Mouse (Mus musculus) splenic B cell, adult 2 months (primary cell): ENCODE data around the gene Dhx32.

ENCODE experiments used
- DNase-seq: peaks from one replicate; pipeline ENCODE4 v3.0.0-alpha.2; 2011; ENCODE audit warnings: low read depth, low spot score
- H3K27me3 ChIP-seq: 2 replicates; pipeline ENCODE4 v1.6.1; 2012; ENCODE audit warnings: mild to moderate bottlenecking, low read length, moderate library complexity, mixed read lengths; ENCODE audit not compliant: control insufficient read depth, poor library complexity, insufficient read depth, severe bottlenecking
- H3K36me3 ChIP-seq: 2 replicates; pipeline ENCODE4 v1.6.1; 2012; ENCODE audit warnings: mild to moderate bottlenecking, low read length, moderate library complexity, mixed read lengths; ENCODE audit not compliant: control insufficient read depth, poor library complexity, insufficient read depth, severe bottlenecking

Gene Dhx32

DNA sequence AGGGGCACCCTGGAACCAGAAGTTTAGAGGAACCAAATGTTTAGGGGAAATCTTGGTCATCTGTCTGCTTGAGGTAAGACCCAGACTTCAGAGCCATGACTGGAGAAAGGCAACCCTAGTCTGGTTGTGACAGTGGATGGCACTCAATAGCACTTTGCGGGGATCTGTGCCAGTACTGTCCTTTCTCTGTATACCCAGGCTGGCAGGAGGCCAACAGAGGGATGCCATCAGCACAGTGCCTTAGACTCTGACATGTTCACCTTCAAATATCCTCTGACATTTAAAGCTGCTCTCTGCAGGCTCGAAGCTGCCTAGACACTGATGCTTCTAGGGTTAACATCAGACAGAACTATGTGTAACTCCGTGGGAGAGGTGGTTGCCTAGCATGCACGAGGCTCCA, 103.1 kb downstream of the Dhx32 start:
- no peak for DNase-seq
- H3K36me3 ChIP-seq = peaks cover under 1% of the 10 kb centered on the region; the same call in 1 of the 2 replicates
- no peaks in the 10 kb centered on the region for H3K27me3 ChIP-seq

DNA sequence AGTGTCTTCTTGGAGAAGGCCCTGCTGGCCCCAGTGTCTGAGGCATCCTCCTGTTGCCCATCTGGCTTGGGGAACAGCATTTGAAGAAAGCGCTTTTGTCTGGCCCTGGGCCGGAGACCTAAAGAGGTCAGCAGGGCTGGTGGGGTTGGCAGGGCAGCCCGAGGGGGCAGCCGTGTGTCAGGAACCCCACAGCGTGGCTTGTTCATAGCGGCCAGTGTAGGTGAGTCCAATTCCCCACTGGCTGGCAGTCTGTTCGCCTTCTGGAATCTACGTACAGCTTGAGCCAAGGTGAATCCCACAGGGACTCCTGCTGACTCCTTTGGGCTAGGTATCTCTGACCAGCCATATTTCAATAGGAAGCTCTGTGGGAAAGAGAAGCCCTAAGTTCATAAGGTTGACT, 103.8 kb downstream of the Dhx32 start:
- Histone ChIP-seq H3K36me3 (peaks cover 2% of the 10 kb centered on the region; the same call in 1 of the 2 replicates), H3K27me3 (no peaks in the 10 kb centered on the region)
- no peak for DNase-seq

DNA sequence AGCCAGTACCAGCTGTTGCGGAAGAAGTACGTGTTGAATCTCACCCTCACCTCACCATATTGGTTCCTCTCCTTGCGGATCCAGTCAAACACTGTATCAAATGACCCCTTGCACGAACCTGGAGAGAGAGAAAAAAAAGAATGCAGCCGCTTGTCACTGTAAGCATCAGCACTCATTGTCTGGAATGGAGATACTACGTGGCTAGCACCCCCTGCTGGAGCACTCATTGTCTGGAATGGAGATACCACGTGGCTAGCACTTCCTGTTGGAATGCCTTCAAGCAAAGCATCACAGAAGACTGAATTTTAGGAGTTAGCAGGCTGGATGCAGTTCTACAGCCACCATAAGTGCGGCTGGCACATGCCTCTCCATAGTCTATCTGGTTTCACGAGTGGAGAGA, 106.5 kb downstream of the Dhx32 start:
- Histone ChIP-seq H3K27me3 (no peaks in the 10 kb centered on the region), H3K36me3 (peaks cover 8% of the 10 kb centered on the region)
- peak; percentile 15 for DNase-seq
